Comparison of ENCODE assay signal across 8 mouse cellular contexts in the genomic region with DNA sequence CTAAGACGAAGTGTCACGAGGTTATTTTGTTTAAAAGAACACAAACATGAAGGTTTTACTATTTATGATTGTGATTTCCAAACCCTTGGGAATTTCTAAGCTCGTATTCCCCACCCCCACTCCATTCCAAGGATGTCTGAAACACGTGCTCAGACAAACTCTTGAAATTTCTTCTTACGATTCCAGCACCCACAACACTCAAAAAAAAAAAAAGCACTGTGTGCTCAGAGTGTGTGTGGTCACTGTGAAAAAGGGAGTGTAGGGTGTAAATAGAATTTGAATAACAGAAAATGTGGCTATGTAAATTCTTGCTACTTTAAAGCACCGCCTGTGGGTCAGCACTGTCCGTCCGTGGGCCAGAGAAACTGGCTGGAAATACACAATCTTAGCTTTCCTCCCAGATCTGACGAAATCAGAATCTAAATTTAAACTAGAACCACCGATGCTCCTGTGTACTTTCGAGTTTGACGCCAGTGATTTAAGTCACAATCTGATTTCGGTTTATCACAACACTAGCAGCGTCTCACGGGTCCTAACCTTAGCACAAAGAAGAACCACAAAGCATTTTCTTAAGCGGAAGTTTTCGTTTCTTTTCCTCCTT. TPM values are rescaled to one million over a fixed set of nuclear protein-coding genes. Genes with fewer than 3 reads are reported as not detected.
DNase-seq lines count a peak whose midpoint lies in the region; ATAC-seq and TF ChIP-seq lines count a peak whose summit lies in the region.

No protein-coding gene starts in this region.

- DNase-seq in left cerebral cortex, adult 2 months (ENCODE audit: extremely low spot score in 1 of 2, low spot score in 2 of 2) = no peak
- DNase-seq in left cerebral cortex, adult 11 months (ENCODE audit: low spot score) = no peak
- DNase-seq in brain, embryonic 14.5 days (ENCODE audit: low read depth) = peak; percentile 51
- DNase-seq in hindbrain, embryonic 10.5 days (ENCODE audit: low spot score) = peak; percentile 10
- DNase-seq in gastrocnemius, postnatal 10 days = no peak
- no peak for DNase-seq in yolk sac, embryonic 10.5 days (ENCODE audit: low spot score)

- intact Hi-C loops in left cerebral cortex, adult 2 months (cut with DNase I) = loop anchor here (10.0 kb wide), 1 partner anchor 103 kb away; the partner anchor contains the start of gene Sms

- ATAC-seq in lung, embryonic 15.5 days (ENCODE audit: borderline replicate concordance, extremely low read depth, low FRiP score, low TSS enrichment) = peak; percentile 37; the same call in 1 of the 2 replicates
- ATAC-seq in stomach, embryonic 15.5 days (ENCODE audit: insufficient read depth, low FRiP score, low read depth) = no peak

- TF ChIP-seq CTCF in left cerebral cortex, adult 2 months (IDR thresholded peaks at IDR 0.05) = no peak
- no peak for TF ChIP-seq CTCF in brain, embryonic 14.5 days (IDR thresholded peaks at IDR 0.05; ENCODE audit: borderline replicate concordance, extremely low read depth, insufficient read depth, insufficient read length)

- H3K9ac ChIP-seq in lung, embryonic 15.5 days = peak overlapping the region; percentile 83
- H3K9ac ChIP-seq in stomach, embryonic 15.5 days = peak overlapping the region; percentile 48; the same call in 1 of the 2 replicates

- H3K9me3 ChIP-seq in hindbrain, embryonic 10.5 days = 0 out of 2 replicates have a peak, but pooled peaks cover 2% of the 10 kb centered on the region
- H3K9me3 ChIP-seq in lung, embryonic 15.5 days = no peaks in the 10 kb centered on the region
- no peaks in the 10 kb centered on the region for H3K9me3 ChIP-seq in stomach, embryonic 15.5 days

- 18% methylated on average over 17 of the region's 17 CpGs for WGBS in hindbrain, embryonic 10.5 days
- 15% methylated on average over 17 of the region's 17 CpGs for WGBS in lung, embryonic 15.5 days
- WGBS in stomach, embryonic 15.5 days = 14% methylated on average over 17 of the region's 17 CpGs

- TF ChIP-seq POLR2A in brain, embryonic 14.5 days (IDR thresholded peaks at IDR 0.05; ENCODE audit: borderline replicate concordance, extremely low read depth, insufficient read depth, insufficient read length, poor library complexity, severe bottlenecking) = no peak

- 0 out of 2 replicates have a peak, but pooled peaks cover 4% of the 10 kb centered on the region for H3K27me3 ChIP-seq in hindbrain, embryonic 10.5 days (ENCODE audit: insufficient read depth, poor library complexity, severe bottlenecking)
- H3K27me3 ChIP-seq in lung, embryonic 15.5 days = no peaks in the 10 kb centered on the region
- no peaks in the 10 kb centered on the region for H3K27me3 ChIP-seq in stomach, embryonic 15.5 days (replicated peaks)

- peak overlapping the region; percentile 58 for H3K4me3 ChIP-seq in left cerebral cortex, adult 2 months
- H3K4me3 ChIP-seq in hindbrain, embryonic 10.5 days = peak overlapping the region; percentile 66
- peak overlapping the region; percentile 62 for H3K4me3 ChIP-seq in lung, embryonic 15.5 days
- H3K4me3 ChIP-seq in stomach, embryonic 15.5 days (replicated peaks) = peak overlapping the region; percentile 59

- peak overlapping the region; percentile 68 for H3K27ac ChIP-seq in left cerebral cortex, adult 2 months
- H3K27ac ChIP-seq in hindbrain, embryonic 10.5 days = peak overlapping the region; percentile 95
- peak overlapping the region; percentile 94 for H3K27ac ChIP-seq in lung, embryonic 15.5 days
- H3K27ac ChIP-seq in stomach, embryonic 15.5 days = peak overlapping the region; percentile 92

- peaks cover 8% of the 10 kb centered on the region; the same call in 1 of the 2 replicates for H3K4me1 ChIP-seq in hindbrain, embryonic 10.5 days (replicated peaks)
- peaks cover 11% of the 10 kb centered on the region; the same call in 1 of the 2 replicates for H3K4me1 ChIP-seq in lung, embryonic 15.5 days
- no peaks in the 10 kb centered on the region for H3K4me1 ChIP-seq in stomach, embryonic 15.5 days

- no peaks in the 10 kb centered on the region for H3K36me3 ChIP-seq in hindbrain, embryonic 10.5 days
- H3K36me3 ChIP-seq in lung, embryonic 15.5 days = no peaks in the 10 kb centered on the region
- no peaks in the 10 kb centered on the region for H3K36me3 ChIP-seq in stomach, embryonic 15.5 days

- H3K4me2 ChIP-seq in lung, embryonic 15.5 days = peak overlapping the region; percentile 47
- peak overlapping the region; percentile 46 for H3K4me2 ChIP-seq in stomach, embryonic 15.5 days

RNA-seq across cellular contexts. Expression of gene Mbtps2, which starts 0.8 kb away (rescaled TPM):
- total RNA-seq in left cerebral cortex, adult 2 months (2021) = 10 to 100 TPM; 25.3 to 31.7 TPM
- 50.5 and 50.8 TPM in 2 replicates for polyA plus RNA-seq in brain, embryonic 14.5 days (2012; rRNA removed)
- 19.2 and 22.8 TPM in 2 replicates for polyA plus RNA-seq in hindbrain, embryonic 10.5 days (2016; fragmentation: Nextera tagmentation; extraction: Ambion mirVana)
- 20.2 and 25.6 TPM in 2 replicates for polyA plus RNA-seq in lung, embryonic 15.5 days (2015; fragmentation: Nextera tagmentation; extraction: Ambion mirVana)
- 19.9 and 22.9 TPM in 2 replicates for polyA plus RNA-seq in stomach, embryonic 15.5 days (2015; fragmentation: Nextera tagmentation; extraction: Ambion mirVana)
- 10 to 100 TPM; 17.1 to 17.6 TPM for total RNA-seq in gastrocnemius, postnatal 10 days (2021)

RNA-seq across cellular contexts. Expression of gene Yy2, which starts 28.9 kb away (rescaled TPM):
- 1 to 10 TPM in 1 of 2 experiments, not detected in 1; 1.2 TPM for total RNA-seq in left cerebral cortex, adult 2 months (2021)
- polyA plus RNA-seq in brain, embryonic 14.5 days (2012; rRNA removed) = not detected in 2 replicates
- polyA plus RNA-seq in hindbrain, embryonic 10.5 days (2016; fragmentation: Nextera tagmentation; extraction: Ambion mirVana) = 4.9 and 5.6 TPM in 2 replicates
- 4.6 and 4.9 TPM in 2 replicates for polyA plus RNA-seq in lung, embryonic 15.5 days (2015; fragmentation: Nextera tagmentation; extraction: Ambion mirVana)
- polyA plus RNA-seq in stomach, embryonic 15.5 days (2015; fragmentation: Nextera tagmentation; extraction: Ambion mirVana) = 2.9 and 3.9 TPM in 2 replicates
- total RNA-seq in gastrocnemius, postnatal 10 days (2021) = under 1 TPM in 1 of 2 experiments, not detected in 1; 0.45 TPM

Comparison
In these comparisons a context has a peak if more than half of its experiments do, and no peak if none do; other contexts are left out.
1. DNase-seq: peak in brain, embryonic 14.5 days (single experiment) and hindbrain, embryonic 10.5 days (single experiment); none in left cerebral cortex, adult 2 months (0 of 2), left cerebral cortex, adult 11 months (single experiment), gastrocnemius, postnatal 10 days (single experiment) and yolk sac, embryonic 10.5 days (single experiment).
2. Peak in every context shown above with its lines, with median percentiles within 50 percentile points of each other: H3K27ac ChIP-seq and H3K4me3 ChIP-seq.